Mouse (Mus musculus) cerebellum, postnatal 36 days (tissue): ENCODE measurements around the gene Nck2.

Experiments used
- DNase-seq, 2 experiments: peaks; one replicate each; pipeline ENCODE4 v3.0.0; 2021 to 2022; ENCODE audit warnings: mixed read lengths in 2 of 2

Gene Nck2

DNA sequence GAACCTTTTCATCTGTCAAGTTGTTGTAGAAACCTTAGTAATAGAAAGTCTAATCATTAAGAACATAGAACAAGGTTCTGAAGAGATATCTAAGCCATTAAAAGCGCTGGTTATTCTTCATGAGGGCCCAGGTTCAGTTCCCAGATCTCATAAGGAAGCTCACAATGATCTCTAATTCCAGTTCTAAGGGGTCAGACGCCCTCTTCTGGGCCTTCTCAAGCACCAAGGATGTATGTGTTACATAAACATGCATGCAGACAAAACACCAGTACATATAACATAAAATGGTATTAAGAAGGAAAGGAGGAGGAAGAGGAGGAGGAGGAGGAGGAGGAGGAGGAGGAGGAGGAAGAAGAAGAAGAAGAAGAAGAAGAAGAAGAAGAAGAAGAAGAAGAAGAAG, 145.5 kb downstream of the Nck2 start:
- no peak for DNase-seq

DNA sequence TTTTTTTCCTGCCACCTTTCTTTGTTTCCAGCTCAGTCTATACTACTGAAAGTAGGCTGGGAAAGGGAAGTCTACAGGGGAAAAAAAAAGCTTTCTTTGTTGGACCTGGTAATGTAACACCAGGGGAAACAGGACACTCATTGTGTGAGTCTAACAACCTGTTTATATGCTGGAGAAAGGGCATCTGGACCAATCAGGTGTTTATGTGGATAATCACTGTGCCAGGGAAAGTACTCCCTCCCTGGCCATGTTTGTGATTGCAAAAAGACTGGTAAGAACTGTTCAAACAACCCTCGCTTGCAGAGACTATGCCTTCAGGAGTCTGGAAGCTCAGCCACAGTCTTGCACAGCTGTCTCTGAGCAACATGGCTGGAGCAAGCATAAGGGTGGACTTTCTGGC, 146.3 kb downstream of the Nck2 start:
- no peak for DNase-seq

DNA sequence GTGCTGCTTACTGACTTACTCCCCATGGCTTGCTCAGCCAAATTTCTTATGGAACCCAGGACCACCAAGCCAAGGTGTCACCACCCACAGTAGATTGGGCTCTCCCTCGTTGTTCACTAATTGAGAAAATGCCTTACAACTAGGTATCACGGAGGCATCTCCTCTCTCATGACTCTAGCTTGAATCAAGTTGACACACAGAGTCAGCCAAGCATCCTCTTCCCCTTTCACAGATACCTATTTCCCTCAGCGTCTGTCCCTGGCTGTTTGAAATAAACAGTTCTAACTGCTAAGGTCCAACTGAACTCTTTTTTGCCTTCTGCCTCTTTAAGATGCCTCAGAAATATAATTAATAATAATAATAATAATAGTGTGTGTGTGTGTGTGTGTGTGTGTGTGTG, 148.7 kb downstream of the Nck2 start:
- no peak for DNase-seq

DNA sequence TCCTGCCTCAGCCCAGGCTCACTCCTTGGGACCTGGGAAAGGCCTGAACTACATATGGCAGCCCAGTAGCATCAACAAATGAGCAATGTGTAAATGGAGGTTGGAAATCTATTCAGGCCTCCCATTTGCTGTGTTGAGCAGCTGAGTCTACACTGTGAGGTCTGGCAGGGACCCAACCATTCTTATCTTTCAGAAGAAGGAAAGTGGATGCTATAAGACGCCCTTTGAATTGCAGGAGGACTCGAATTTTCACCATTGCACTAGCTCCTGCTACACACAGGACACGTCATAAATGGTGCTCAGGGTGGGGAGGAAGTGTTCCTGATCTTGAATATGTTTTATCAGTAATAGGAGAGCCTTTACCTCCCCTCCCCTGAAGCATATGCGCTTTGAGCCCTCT, 150.4 kb downstream of the Nck2 start:
- DNase-seq = no peak

DNA sequence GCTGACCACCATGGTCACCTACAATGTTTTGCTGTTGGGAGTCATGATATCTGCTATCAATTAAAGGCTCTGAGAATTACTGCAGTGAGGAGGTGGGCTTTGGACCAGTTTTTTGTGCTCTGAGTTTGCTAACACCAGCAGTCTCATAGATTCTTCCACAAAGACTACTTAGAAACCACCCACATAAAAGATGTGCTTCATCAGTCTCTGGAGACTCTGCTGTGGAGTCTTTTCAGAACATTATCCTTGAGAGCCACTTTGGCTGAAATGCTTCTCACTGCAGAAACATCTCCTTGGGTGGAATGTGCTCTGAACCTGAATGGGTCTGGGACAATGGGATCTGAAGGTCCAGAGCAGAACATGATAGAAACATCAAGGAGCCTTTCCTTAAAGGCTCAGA, 153.4 kb downstream of the Nck2 start:
- DNase-seq = no peak

DNA sequence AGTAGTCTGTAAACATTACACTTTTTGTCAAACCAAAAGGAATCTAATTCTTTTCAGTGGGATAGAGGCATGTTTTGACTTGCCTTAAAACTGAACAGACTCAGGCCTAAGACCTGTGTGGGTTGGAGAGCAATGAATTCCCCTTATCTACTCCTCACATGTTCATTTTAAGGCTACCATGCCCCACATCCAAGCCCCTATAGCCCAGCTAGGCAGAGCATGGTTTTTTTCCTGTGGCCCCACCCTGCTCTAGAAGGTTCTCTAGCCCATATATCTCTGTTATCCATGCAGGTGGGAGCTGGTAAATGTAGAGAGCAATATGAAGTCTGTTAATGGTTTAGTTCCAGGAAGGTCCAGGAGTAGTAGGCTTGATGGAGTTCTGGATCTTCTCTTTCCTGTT, 155.1 kb downstream of the Nck2 start:
- DNase-seq = no peak

DNA sequence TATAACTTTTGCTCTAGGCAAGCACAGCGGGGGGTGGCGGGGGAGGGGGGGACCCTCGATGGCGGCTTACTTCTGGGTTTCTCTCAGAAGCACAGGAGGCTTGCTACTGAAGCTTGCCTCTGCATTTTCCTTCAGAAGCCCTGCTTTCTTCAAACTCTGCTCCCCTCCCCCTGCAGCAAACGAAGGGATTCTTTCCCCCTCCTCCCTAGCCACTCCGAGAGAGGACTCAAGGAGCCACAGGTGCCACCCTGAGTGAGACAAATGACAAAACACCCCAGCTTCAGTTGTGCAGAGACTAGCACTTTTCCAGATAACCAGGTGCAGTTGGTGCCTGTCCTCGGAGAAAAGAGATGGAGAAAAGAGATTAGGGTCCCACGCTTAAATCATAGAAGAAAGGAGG, 156.7 kb downstream of the Nck2 start:
- no peak for DNase-seq

DNA sequence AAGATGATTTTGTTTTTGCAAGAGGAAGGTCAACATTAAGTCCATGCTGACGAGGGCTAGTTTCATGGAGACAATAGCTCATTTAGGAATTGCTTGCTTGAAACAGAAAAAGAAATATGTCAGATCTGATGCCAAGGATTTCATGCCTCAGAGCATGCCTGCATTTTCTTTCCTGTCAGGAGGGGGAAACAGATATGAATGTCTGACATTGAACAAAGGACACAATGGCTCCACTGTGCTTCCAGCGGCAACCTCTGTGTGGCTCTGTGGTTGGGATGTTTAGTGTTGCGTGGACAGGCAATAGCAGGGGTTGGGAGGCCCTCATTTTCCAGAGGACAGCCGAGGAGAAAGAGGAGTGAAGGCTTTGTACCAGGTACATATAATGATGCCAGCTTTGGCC, 171.6 kb downstream of the Nck2 start:
- no peak for DNase-seq
